Mouse (Mus musculus) left cerebral cortex, postnatal 36 days (tissue): Measurements from ENCODE around the gene Bdp1. TPM values are rescaled to one million over a fixed set of nuclear protein-coding genes. Genes with fewer than 3 reads are reported as not detected.
A peak's percentile ranks its signal among the peaks of the same experiment; 100 is the strongest.
"Not testable (repeated sequence)": the region's sequence is repeated elsewhere in the genome, so short reads cannot be mapped to it uniquely, and the experiment has no call there.

ENCODE experiments used
- DNase-seq, 2 experiments: peaks; one replicate each; pipeline ENCODE4 v3.0.0; 2021 to 2022; ENCODE audit warnings: low spot score in 2 of 2, mixed read lengths in 1 of 2
- intact Hi-C: fragments of 180-260 bp; cut with DNase I; formaldehyde crosslinking; loops from one replicate; pipeline ENCODE4 v1.15.1; 2025
- total RNA-seq, 2 experiments: library from RNA; stranded (reverse); gene quantifications; 2 replicates each; pipeline ENCODE4 v1.2.3; 2021

The Bdp1 gene
- total RNA-seq: 10 to 100 TPM; 29.2 to 51.6 TPM

- DNase-seq: peak; percentile 95 to 96
- intact Hi-C loops: loop anchor here (10.0 kb wide), 1 partner anchor 551 kb away; the partner anchor contains the start of genes Ak6, Rad17 and Taf9
These were observed at the start of gene Bdp1 for GRCm38 (mm10) chr13:100103748-100104254. Bdp1 (minus strand) TSS chr13:100104070.

GRCm38 (mm10) chr13:100152659-100153058 is 48.8 kb upstream of the Bdp1 start:
- no peak for DNase-seq
- intact Hi-C loops: no loop called here

- intact Hi-C loops: no loop called here
- DNase-seq: no peak
These were observed 37.9 kb upstream of the Bdp1 start for GRCm38 (mm10) chr13:100141646-100142314.

- intact Hi-C loops: loop anchor here (2.0 to 5.0 kb wide), 2 partner anchors 14 to 522 kb away; no protein-coding TSS in a partner anchor
These were observed 21.4 kb upstream of the Bdp1 start for GRCm38 (mm10) chr13:100125258-100125643.

GRCm38 (mm10) chr13:100124423-100125257 is 20.8 kb upstream of the Bdp1 start, which contains the start of gene Smn1:
Smn1 (plus strand) TSS chr13:100124852.
- intact Hi-C loops: loop anchor here (2.0 to 5.0 kb wide), 2 partner anchors 14 to 523 kb away; no protein-coding TSS in a partner anchor
- DNase-seq: peak; percentile 97 to 98

More at GRCm38 (mm10) chr13:100125258-100125643, 21.4 kb upstream of the Bdp1 start:
- no peak for DNase-seq

- no peak for DNase-seq
- intact Hi-C loops: loop anchor here (2.0 kb wide), 1 partner anchor 13 kb away; no protein-coding TSS in a partner anchor
These were observed 20.1 kb upstream of the Bdp1 start for GRCm38 (mm10) chr13:100123970-100124369.

GRCm38 (mm10) chr13:100112218-100112972 is 8.5 kb upstream of the Bdp1 start:
- intact Hi-C loops: loop anchor here (5.0 kb wide), 1 partner anchor 280 kb away; no protein-coding TSS in a partner anchor
- DNase-seq: no peak

GRCm38 (mm10) chr13:100107652-100108472 is 4.0 kb upstream of the Bdp1 start, which contains the start of gene Serf1:
Serf1 (plus strand) TSS chr13:100108012.
- DNase-seq: peak; percentile 85 to 90
- intact Hi-C loops: loop anchor here (10.0 kb wide), 1 partner anchor 547 kb away; the partner anchor contains the start of genes Ak6, Rad17 and Taf9

GRCm38 (mm10) chr13:100103052-100103658 is 715 bp downstream of the Bdp1 start:
- DNase-seq: no peak
- intact Hi-C loops: loop anchor here (10.0 kb wide), 1 partner anchor 552 kb away; the partner anchor contains the start of genes Ak6, Rad17 and Taf9

- no peak for DNase-seq
- intact Hi-C loops: no loop called here
These were observed 5.1 kb downstream of the Bdp1 start for GRCm38 (mm10) chr13:100098808-100099207.

GRCm38 (mm10) chr13:100071473-100071872 is 32.4 kb downstream of the Bdp1 start:
- no peak for DNase-seq
- intact Hi-C loops: no loop called here

GRCm38 (mm10) chr13:100067821-100068220 is 36.0 kb downstream of the Bdp1 start:
- DNase-seq: no peak
- intact Hi-C loops: no loop called here

- intact Hi-C loops: no loop called here
- DNase-seq: no peak
These were observed 39.9 kb downstream of the Bdp1 start for GRCm38 (mm10) chr13:100063936-100064335.

- DNase-seq, intact Hi-C loops: not testable (repeated sequence)
These were observed 46.1 kb downstream of the Bdp1 start for GRCm38 (mm10) chr13:100057738-100058137.

GRCm38 (mm10) chr13:100026013-100026412 is 77.9 kb downstream of the Bdp1 start:
- no peak for DNase-seq
- intact Hi-C loops: loop anchor here (5.0 kb wide), 1 partner anchor 61 kb away; no protein-coding TSS in a partner anchor

GRCm38 (mm10) chr13:100016891-100017290 is 87.0 kb downstream of the Bdp1 start:
- intact Hi-C loops: loop anchor here (10.0 kb wide), 1 partner anchor 662 kb away; no protein-coding TSS in a partner anchor
- no peak for DNase-seq

GRCm38 (mm10) chr13:100015937-100016336 is 87.9 kb downstream of the Bdp1 start:
- no peak for DNase-seq
- intact Hi-C loops: loop anchor here (10.0 kb wide), 1 partner anchor 661 kb away; no protein-coding TSS in a partner anchor
